Comparison of ENCODE assay signal across 18 mouse cellular contexts in the genomic region with DNA sequence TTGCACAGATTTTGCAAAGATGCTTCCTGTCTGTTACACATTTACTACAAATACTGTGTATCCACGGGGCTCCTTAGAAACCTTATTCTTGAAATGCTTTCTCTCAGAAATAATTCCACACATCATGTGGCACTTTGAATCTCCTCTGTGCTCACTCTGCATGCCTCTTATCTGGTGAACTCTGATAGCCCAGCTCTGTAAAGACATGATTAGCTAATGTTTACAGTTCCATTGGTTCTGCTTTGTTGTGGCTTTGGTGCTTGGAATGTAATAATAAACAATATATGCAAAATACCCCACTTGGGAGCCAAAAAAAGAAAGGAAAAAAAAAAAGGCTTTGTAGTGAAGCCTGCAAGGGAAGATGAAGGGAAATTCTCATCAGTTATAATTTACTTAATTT.
A peak's percentile ranks its signal among the peaks of the same experiment; 100 is the strongest.
DNase-seq lines count a peak whose midpoint lies in the region; ATAC-seq and TF ChIP-seq lines count a peak whose summit lies in the region.
"Had no signal": no experiment of that assay in that cellular context is flagged by ENCODE, and none has a peak within 500 bp of the region (broad histone marks: within the 10 kb centered on the region; RNA-seq: fewer than 3 reads in every experiment).

No protein-coding gene starts in this region.

- no peak for DNase-seq in layer of hippocampus, adult 2 months (ENCODE audit: low spot score in 2 of 2)
- no peak for DNase-seq in layer of hippocampus, postnatal 25 days (ENCODE audit: extremely low spot score in 1 of 2, low spot score in 1 of 2)
- DNase-seq in lung, postnatal 4 days = no peak
- DNase-seq in brain, embryonic 14.5 days (ENCODE audit: low read depth) = peak; percentile 28
- DNase-seq: adrenal gland, postnatal 14 days; cerebellum, adult 18-20 months; cerebellum, adult 9-11 months; gastrocnemius, postnatal 14 days; heart, postnatal 36 days had no signal

- H3K4me2 ChIP-seq in lung, embryonic 16.5 days (ENCODE audit: low read depth, low read length) = no peak overlapping the region
- H3K4me2 ChIP-seq in embryonic facial prominence, embryonic 15.5 days (replicated peaks) = no peak overlapping the region
- no peak overlapping the region for H3K4me2 ChIP-seq in hindbrain, embryonic 16.5 days (ENCODE audit: low read length)
- H3K4me2 ChIP-seq: forebrain, embryonic 12.5 days; heart, embryonic 12.5 days; hindbrain, embryonic 15.5 days had no signal

- ATAC-seq in lung, embryonic 16.5 days (ENCODE audit: low read depth) = peak; percentile 49; the same call in 1 of the 2 replicates
- ATAC-seq in embryonic facial prominence, embryonic 15.5 days (ENCODE audit: insufficient number of reproducible peaks, low FRiP score, low TSS enrichment, low read depth) = no peak
- no peak for ATAC-seq in hindbrain, embryonic 16.5 days
- ATAC-seq: activated CD4-positive, CD25-positive, alpha-beta regulatory T cell, adult 4 months; Patski had no signal

- peak overlapping the region; percentile 62; the same call in 1 of the 2 replicates for H3K27ac ChIP-seq in layer of hippocampus, adult 2 months
- H3K27ac ChIP-seq in lung, embryonic 16.5 days (ENCODE audit: low read length) = peak overlapping the region; percentile 53
- H3K27ac ChIP-seq in embryonic facial prominence, embryonic 15.5 days (replicated peaks) = 0 out of 2 replicates have a peak overlapping the region, but pooled peaks have one; percentile 68
- no peak overlapping the region for H3K27ac ChIP-seq in hindbrain, embryonic 16.5 days (ENCODE audit: low read depth, low read length)
- H3K27ac ChIP-seq: forebrain, embryonic 12.5 days; hindbrain, embryonic 15.5 days had no signal

- H3K27me3 ChIP-seq in lung, embryonic 16.5 days (ENCODE audit: control insufficient read depth, insufficient read depth, low read depth, low read length) = no peaks in the 10 kb centered on the region
- no peaks in the 10 kb centered on the region for H3K27me3 ChIP-seq in embryonic facial prominence, embryonic 15.5 days
- no peaks in the 10 kb centered on the region for H3K27me3 ChIP-seq in hindbrain, embryonic 16.5 days (replicated peaks; ENCODE audit: control insufficient read depth, insufficient read depth, low read length)
- H3K27me3 ChIP-seq: CH12.LX; forebrain, embryonic 12.5 days; heart, embryonic 12.5 days; hindbrain, embryonic 15.5 days; Patski had no signal

- no peaks in the 10 kb centered on the region for H3K36me3 ChIP-seq in lung, embryonic 16.5 days (ENCODE audit: control insufficient read depth, insufficient read depth, low read length)
- no peaks in the 10 kb centered on the region for H3K36me3 ChIP-seq in embryonic facial prominence, embryonic 15.5 days
- no peaks in the 10 kb centered on the region for H3K36me3 ChIP-seq in hindbrain, embryonic 16.5 days (ENCODE audit: control insufficient read depth, insufficient read depth, low read length)
- H3K36me3 ChIP-seq: forebrain, embryonic 12.5 days; heart, embryonic 12.5 days; hindbrain, embryonic 15.5 days had no signal

- no peak for TF ChIP-seq POLR2A in brain, embryonic 14.5 days (IDR thresholded peaks at IDR 0.05; ENCODE audit: borderline replicate concordance, extremely low read depth, insufficient read depth, insufficient read length, poor library complexity, severe bottlenecking)

- 7% methylated on average over 1 of the region's 1 CpGs for WGBS in lung, embryonic 16.5 days
- WGBS in embryonic facial prominence, embryonic 15.5 days = 28% methylated on average over 1 of the region's 1 CpGs
- 60% methylated on average over 1 of the region's 1 CpGs for WGBS in hindbrain, embryonic 16.5 days

- no peak overlapping the region for H3K4me3 ChIP-seq in layer of hippocampus, adult 2 months
- no peak overlapping the region for H3K4me3 ChIP-seq in lung, embryonic 16.5 days (ENCODE audit: low read length)
- H3K4me3 ChIP-seq in embryonic facial prominence, embryonic 15.5 days (replicated peaks) = no peak overlapping the region
- no peak overlapping the region for H3K4me3 ChIP-seq in hindbrain, embryonic 16.5 days (ENCODE audit: low read length)
- H3K4me3 ChIP-seq: forebrain, embryonic 12.5 days; heart, embryonic 12.5 days; hindbrain, embryonic 15.5 days had no signal

- no peak for TF ChIP-seq CTCF in layer of hippocampus, adult 2 months (conservative IDR thresholded peaks at IDR 0.05)
- TF ChIP-seq CTCF in brain, embryonic 14.5 days (IDR thresholded peaks at IDR 0.05; ENCODE audit: borderline replicate concordance, extremely low read depth, insufficient read depth, insufficient read length) = no peak

- H3K4me1 ChIP-seq in lung, embryonic 16.5 days (replicated peaks; ENCODE audit: control insufficient read depth, insufficient read depth, low read length) = peaks cover 25% of the 10 kb centered on the region
- H3K4me1 ChIP-seq in embryonic facial prominence, embryonic 15.5 days = peaks cover 27% of the 10 kb centered on the region
- no peaks in the 10 kb centered on the region for H3K4me1 ChIP-seq in hindbrain, embryonic 16.5 days (ENCODE audit: control insufficient read depth, insufficient read depth, low read depth, low read length)
- H3K4me1 ChIP-seq: hindbrain, embryonic 15.5 days had no signal

- H3K9me3 ChIP-seq in lung, embryonic 16.5 days (ENCODE audit: control insufficient read depth, low read length) = no peaks in the 10 kb centered on the region
- H3K9me3 ChIP-seq in embryonic facial prominence, embryonic 15.5 days (replicated peaks) = no peaks in the 10 kb centered on the region
- H3K9me3 ChIP-seq in hindbrain, embryonic 16.5 days (ENCODE audit: control insufficient read depth, low read length) = no peaks in the 10 kb centered on the region
- H3K9me3 ChIP-seq: forebrain, embryonic 12.5 days; heart, embryonic 12.5 days; hindbrain, embryonic 15.5 days had no signal

- H3K9ac ChIP-seq in lung, embryonic 16.5 days (ENCODE audit: low read length) = no peak overlapping the region
- H3K9ac ChIP-seq in embryonic facial prominence, embryonic 15.5 days = no peak overlapping the region
- no peak overlapping the region for H3K9ac ChIP-seq in hindbrain, embryonic 16.5 days (ENCODE audit: low read depth, low read length)
- H3K9ac ChIP-seq: forebrain, embryonic 12.5 days; heart, embryonic 12.5 days; hindbrain, embryonic 15.5 days had no signal
